Mouse (Mus musculus): ENCODE data around the gene Rgma. TPM values are rescaled to one million over a fixed set of nuclear protein-coding genes. Genes with fewer than 3 reads are reported as not detected.
A peak's percentile ranks its signal among the peaks of the same experiment; 100 is the strongest.

Gene Rgma
- total and polyA plus RNA-seq, 3 experiments, result 27.4 to 83.7 (median 54.6) TPM

DNA sequence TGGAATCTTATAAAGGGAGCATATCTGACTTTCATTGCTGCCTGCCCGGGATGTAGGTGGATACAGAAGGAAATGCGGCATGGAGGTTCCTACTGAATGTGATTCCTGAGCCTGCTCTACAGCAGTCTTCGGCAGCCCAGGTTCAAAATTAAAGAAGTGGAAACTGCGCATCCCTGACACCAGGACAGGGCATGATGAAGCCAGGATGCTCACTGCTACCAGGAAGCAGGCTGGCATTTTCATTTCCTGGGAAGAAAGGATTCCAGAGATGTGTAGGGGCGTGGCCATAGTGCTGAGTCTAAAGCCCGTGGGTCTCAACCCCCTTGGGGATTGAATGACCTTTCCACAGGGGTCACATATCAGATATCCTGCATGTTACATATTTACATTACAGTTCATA, 2.7 kb downstream of the Rgma start:
- peaks cover 2% of the 10 kb centered on the region; the same call in 1 of the 2 replicates for H3K36me3 ChIP-seq (ENCODE audit: control insufficient read depth, insufficient read depth, low read length)
- intact Hi-C loops (cut with DNase I), result loop anchor here (5.0 to 10.0 kb wide), 3 partner anchors 241 to 353 kb away; no protein-coding TSS in a partner anchor
- no peaks in the 10 kb centered on the region for H3K79me2 ChIP-seq (replicated peaks; ENCODE audit: control insufficient read depth, insufficient read depth, low read length)
- no peak for TF ChIP-seq CTCF (IDR thresholded peaks at IDR 0.05)
- no peak for TF ChIP-seq EP300 (IDR thresholded peaks at IDR 0.05; ENCODE audit: insufficient read depth, low read depth, low read length)
- TF ChIP-seq POLR2A (IDR thresholded peaks at IDR 0.05; ENCODE audit: insufficient read depth, low read depth, low read length), result no peak
- H3K27me3 ChIP-seq (ENCODE audit: control insufficient read depth, insufficient read depth, low read length), result no peaks in the 10 kb centered on the region
- H3K4me1 ChIP-seq (ENCODE audit: control insufficient read depth, insufficient read depth, low read length), result peaks cover 3% of the 10 kb centered on the region
- no peak overlapping the region for H3K9ac ChIP-seq (ENCODE audit: low read depth, low read length)
- DNase-seq, result no peak
- 66% methylated on average over 6 of the region's 6 CpGs for WGBS
- no peak overlapping the region for H3K4me3 ChIP-seq
- no peak overlapping the region; the same call in 1 of the 2 replicates for H3K27ac ChIP-seq

DNA sequence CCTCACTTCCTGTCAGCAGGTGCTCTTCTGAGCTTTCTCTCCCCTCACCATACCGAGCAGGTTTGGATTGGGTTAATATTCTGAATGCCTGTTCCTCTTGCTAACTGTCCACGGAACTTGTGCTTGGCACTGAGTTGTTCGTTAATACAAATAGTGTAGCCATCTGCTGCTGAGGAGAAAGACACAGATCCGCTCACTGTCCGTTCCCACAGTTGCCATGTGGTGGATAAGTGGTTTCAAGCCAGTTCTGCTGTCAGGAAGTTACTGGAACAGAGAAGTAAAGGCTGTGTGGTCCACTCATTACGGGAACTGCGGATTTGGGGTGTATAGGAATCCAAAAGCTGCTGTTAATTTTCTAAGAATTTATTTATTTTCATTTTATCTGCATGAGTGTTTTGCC, 7.5 kb downstream of the Rgma start:
- no peaks in the 10 kb centered on the region for H3K79me2 ChIP-seq (replicated peaks; ENCODE audit: control insufficient read depth, insufficient read depth, low read length)
- no peak overlapping the region for H3K4me3 ChIP-seq
- peaks cover 2% of the 10 kb centered on the region; the same call in 1 of the 2 replicates for H3K4me1 ChIP-seq (ENCODE audit: control insufficient read depth, insufficient read depth, low read length)
- WGBS, result 70% methylated on average over 7 of the region's 7 CpGs
- TF ChIP-seq POLR2A (IDR thresholded peaks at IDR 0.05; ENCODE audit: insufficient read depth, low read depth, low read length) (no peak), CTCF (IDR thresholded peaks at IDR 0.05) (no peak), EP300 (IDR thresholded peaks at IDR 0.05; ENCODE audit: insufficient read depth, low read depth, low read length) (no peak)
- no peak for DNase-seq
- H3K9ac ChIP-seq (ENCODE audit: low read depth, low read length), result no peak overlapping the region
- intact Hi-C loops (cut with DNase I), result no loop called here
- no peak overlapping the region for H3K27ac ChIP-seq
- H3K36me3 ChIP-seq (ENCODE audit: control insufficient read depth, insufficient read depth, low read length), result no peaks in the 10 kb centered on the region
- no peaks in the 10 kb centered on the region for H3K27me3 ChIP-seq (ENCODE audit: control insufficient read depth, insufficient read depth, low read length)

DNA sequence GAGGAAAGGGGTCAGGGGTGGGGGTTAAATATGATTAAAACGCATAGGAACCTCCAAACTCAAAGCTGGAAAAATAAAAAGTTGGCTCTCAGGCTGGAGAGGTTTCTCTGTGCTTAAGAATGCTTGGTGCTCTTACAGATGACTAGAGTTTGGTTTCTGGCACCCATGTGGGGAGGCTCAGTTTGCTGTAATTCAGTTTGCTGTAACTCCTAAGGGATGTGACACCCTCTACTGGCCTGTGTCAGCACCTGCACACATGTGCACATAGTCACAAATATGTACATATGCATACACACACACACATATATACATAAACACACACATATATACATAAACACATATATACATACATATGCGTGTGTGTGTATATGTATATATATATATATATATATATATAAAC, 13.6 kb downstream of the Rgma start:
- intact Hi-C loops (cut with DNase I), result no loop called here
- Histone ChIP-seq H3K79me2 (replicated peaks; ENCODE audit: control insufficient read depth, insufficient read depth, low read length) (no peaks in the 10 kb centered on the region), H3K4me1 (ENCODE audit: control insufficient read depth, insufficient read depth, low read length) (peaks cover 7% of the 10 kb centered on the region), H3K4me3 (no peak overlapping the region), H3K27ac (no peak overlapping the region), H3K9ac (ENCODE audit: low read depth, low read length) (no peak overlapping the region), H3K36me3 (ENCODE audit: control insufficient read depth, insufficient read depth, low read length) (no peaks in the 10 kb centered on the region), H3K27me3 (ENCODE audit: control insufficient read depth, insufficient read depth, low read length) (no peaks in the 10 kb centered on the region)
- WGBS, result 79% methylated on average over 2 of the region's 2 CpGs
- TF ChIP-seq POLR2A (IDR thresholded peaks at IDR 0.05; ENCODE audit: insufficient read depth, low read depth, low read length) (no peak), EP300 (IDR thresholded peaks at IDR 0.05; ENCODE audit: insufficient read depth, low read depth, low read length) (no peak), CTCF (IDR thresholded peaks at IDR 0.05) (peak; percentile 9; the same call in 1 of the 2 replicates)
- no peak for DNase-seq

DNA sequence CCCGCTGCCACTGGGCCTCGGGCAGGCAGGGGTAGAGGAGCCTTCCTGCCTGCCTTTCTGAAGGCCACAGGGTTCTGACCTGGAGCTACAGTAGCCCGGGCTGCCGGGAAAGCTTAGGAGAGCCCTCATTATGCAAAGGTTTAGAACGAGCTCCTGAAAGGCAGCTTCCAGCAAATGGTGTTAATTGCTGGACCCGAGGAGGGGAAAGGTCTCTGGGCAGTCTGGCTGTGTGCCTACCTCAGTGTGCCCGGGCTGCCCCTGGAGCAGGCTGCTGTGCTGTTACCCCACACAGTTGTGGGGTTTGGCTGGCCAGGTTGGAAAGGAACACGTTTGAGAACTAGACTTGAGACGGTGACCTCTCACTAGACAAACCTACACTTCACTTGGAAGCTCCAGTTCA, 14.1 kb downstream of the Rgma start:
- Histone ChIP-seq H3K79me2 (replicated peaks; ENCODE audit: control insufficient read depth, insufficient read depth, low read length) (no peaks in the 10 kb centered on the region), H3K27ac (no peak overlapping the region; the same call in 1 of the 2 replicates), H3K4me1 (ENCODE audit: control insufficient read depth, insufficient read depth, low read length) (peaks cover 7% of the 10 kb centered on the region), H3K36me3 (ENCODE audit: control insufficient read depth, insufficient read depth, low read length) (no peaks in the 10 kb centered on the region), H3K4me3 (no peak overlapping the region), H3K9ac (ENCODE audit: low read depth, low read length) (no peak overlapping the region), H3K27me3 (ENCODE audit: control insufficient read depth, insufficient read depth, low read length) (no peaks in the 10 kb centered on the region)
- TF ChIP-seq POLR2A (IDR thresholded peaks at IDR 0.05; ENCODE audit: insufficient read depth, low read depth, low read length) (no peak), CTCF (IDR thresholded peaks at IDR 0.05) (no peak), EP300 (IDR thresholded peaks at IDR 0.05; ENCODE audit: insufficient read depth, low read depth, low read length) (no peak)
- WGBS, result 30% methylated on average over 9 of the region's 9 CpGs
- intact Hi-C loops (cut with DNase I), result no loop called here
- no peak for DNase-seq

DNA sequence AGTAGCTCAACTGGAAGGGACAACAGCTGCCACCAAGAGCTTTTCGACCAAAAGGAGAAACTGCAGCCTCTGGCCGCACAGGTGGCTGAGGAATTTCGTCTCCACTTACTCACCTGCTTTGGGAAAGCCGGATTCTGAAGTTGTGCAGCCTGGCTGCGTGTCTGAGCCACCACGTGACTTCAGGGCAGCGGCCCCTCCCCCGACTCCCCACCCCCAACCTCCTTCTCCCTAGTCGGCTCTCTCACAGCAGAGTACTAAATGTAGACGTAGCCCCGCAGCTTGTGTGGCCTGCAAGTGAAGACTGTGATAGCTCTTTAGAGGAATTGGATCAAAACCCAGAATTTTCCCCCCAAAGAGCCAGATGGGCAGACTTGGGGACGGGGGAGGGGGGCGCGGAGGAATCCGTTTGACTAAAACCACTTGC, 14.6 kb downstream of the Rgma start:
- no peak overlapping the region for H3K4me3 ChIP-seq
- TF ChIP-seq EP300 (IDR thresholded peaks at IDR 0.05; ENCODE audit: insufficient read depth, low read depth, low read length) (no peak), POLR2A (IDR thresholded peaks at IDR 0.05; ENCODE audit: insufficient read depth, low read depth, low read length) (no peak), CTCF (IDR thresholded peaks at IDR 0.05) (no peak)
- no peak for DNase-seq
- no peaks in the 10 kb centered on the region for H3K36me3 ChIP-seq (ENCODE audit: control insufficient read depth, insufficient read depth, low read length)
- WGBS, result 11% methylated on average over 15 of the region's 15 CpGs
- H3K79me2 ChIP-seq (replicated peaks; ENCODE audit: control insufficient read depth, insufficient read depth, low read length), result no peaks in the 10 kb centered on the region
- no peaks in the 10 kb centered on the region for H3K27me3 ChIP-seq (ENCODE audit: control insufficient read depth, insufficient read depth, low read length)
- H3K4me1 ChIP-seq (ENCODE audit: control insufficient read depth, insufficient read depth, low read length), result peaks cover 6% of the 10 kb centered on the region
- no peak overlapping the region for H3K9ac ChIP-seq (ENCODE audit: low read depth, low read length)
- peak overlapping the region; percentile 54; the same call in 1 of the 2 replicates for H3K27ac ChIP-seq
- intact Hi-C loops (cut with DNase I), result no loop called here

DNA sequence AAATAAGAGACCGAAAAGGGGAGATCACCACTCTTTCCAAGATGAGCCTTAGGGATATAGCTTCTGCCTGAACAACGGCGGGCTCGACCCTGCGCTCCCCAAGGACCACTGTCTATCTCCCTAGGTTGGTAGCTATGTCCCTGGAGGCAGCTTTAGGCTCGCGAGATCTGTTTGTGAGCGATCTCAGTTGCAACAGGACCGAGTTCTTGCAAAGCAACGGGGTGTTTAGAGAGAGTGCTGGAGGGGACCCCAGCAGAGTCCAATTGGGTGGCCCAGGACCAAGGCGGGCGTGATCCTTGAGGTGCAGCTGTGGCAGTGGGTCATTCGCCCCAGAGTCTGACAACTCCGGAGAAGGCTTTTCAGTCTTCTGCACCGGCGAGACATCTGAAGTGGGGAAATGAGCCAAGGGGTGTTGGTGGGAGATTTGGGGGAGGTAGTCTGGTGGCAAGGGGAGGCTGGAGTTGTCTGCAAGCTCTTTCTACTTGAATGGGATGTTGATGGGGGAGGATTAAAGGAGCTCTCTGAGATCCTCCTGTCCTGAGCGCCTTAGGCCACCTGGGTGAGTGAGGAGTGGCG, 15.2 kb downstream of the Rgma start:
- no peak overlapping the region; the same call in 1 of the 2 replicates for H3K9ac ChIP-seq (ENCODE audit: low read depth, low read length)
- 12% methylated on average over 18 of the region's 18 CpGs for WGBS
- intact Hi-C loops (cut with DNase I), result loop anchor here (1.0 kb wide), 1 partner anchor 240 kb away; no protein-coding TSS in a partner anchor
- H3K4me1 ChIP-seq (ENCODE audit: control insufficient read depth, insufficient read depth, low read length), result peaks cover 5% of the 10 kb centered on the region
- H3K79me2 ChIP-seq (replicated peaks; ENCODE audit: control insufficient read depth, insufficient read depth, low read length), result no peaks in the 10 kb centered on the region
- H3K27ac ChIP-seq, result peak overlapping the region; percentile 54
- H3K4me3 ChIP-seq, result peak overlapping the region; percentile 66; the same call in 1 of the 2 replicates
- H3K36me3 ChIP-seq (ENCODE audit: control insufficient read depth, insufficient read depth, low read length), result no peaks in the 10 kb centered on the region
- H3K27me3 ChIP-seq (ENCODE audit: control insufficient read depth, insufficient read depth, low read length), result no peaks in the 10 kb centered on the region
- TF ChIP-seq EP300 (IDR thresholded peaks at IDR 0.05; ENCODE audit: insufficient read depth, low read depth, low read length) (no peak), POLR2A (IDR thresholded peaks at IDR 0.05; ENCODE audit: insufficient read depth, low read depth, low read length) (0 out of 2 replicates have a peak, but pooled peaks have one; percentile 10), CTCF (IDR thresholded peaks at IDR 0.05) (no peak)
- no peak for DNase-seq
